Mouse (Mus musculus) testis, adult 2 months (tissue): ENCODE results near the gene Ccdc113.
A peak's percentile ranks its signal among the peaks of the same experiment; 100 is the strongest.

ENCODE experiments used
- CTCF ChIP-seq: fragments of 200-500 bp; IDR thresholded peaks from 2 replicates; pipeline ENCODE4 v1.5.1; 2012; ENCODE audit warnings: low read depth, mild to moderate bottlenecking, inconsistent platforms, low read length, moderate library complexity; ENCODE audit not compliant: control insufficient read depth, insufficient read depth, insufficient replicate concordance
- POLR2A ChIP-seq: fragments of 200-500 bp; IDR thresholded peaks from 2 replicates; pipeline ENCODE4 v1.6.1; 2012; ENCODE audit warnings: low read depth, mild to moderate bottlenecking, inconsistent platforms, low read length, moderate library complexity; ENCODE audit not compliant: control insufficient read depth

GRCm38 (mm10) chr8:95599861-95600260, 66.0 kb downstream of the Ccdc113 start:
- TF ChIP-seq CTCF (peak; percentile 80; the same call in 1 of the 2 replicates), POLR2A (no peak)
